21 mouse cellular contexts compared by ENCODE assay signal in the genomic region with DNA sequence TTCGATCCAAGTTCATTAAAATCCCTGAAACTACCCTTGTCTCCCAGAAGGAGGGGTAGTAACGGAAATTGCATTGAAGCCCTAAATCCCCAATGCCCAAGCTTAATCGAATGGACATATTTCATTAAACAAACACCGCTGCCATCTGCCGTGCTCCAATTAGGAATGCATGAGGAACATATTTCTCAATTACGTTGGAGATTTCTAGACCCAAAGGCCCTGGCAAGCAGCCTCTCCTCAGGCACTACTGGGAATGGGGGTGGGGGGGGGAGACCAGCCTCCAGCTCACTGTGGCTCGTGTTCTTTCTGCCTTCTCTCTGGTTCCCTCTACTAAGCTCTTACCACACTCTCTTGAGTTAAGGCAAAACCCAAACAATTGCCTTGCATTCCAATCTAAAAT.
DNase-seq lines count a peak whose midpoint lies in the region; ATAC-seq lines count a peak whose summit lies in the region.
"Had no signal": no experiment of that assay in that cellular context is flagged by ENCODE, and none has a peak within 500 bp of the region (broad histone marks: within the 10 kb centered on the region; RNA-seq: fewer than 3 reads in every experiment).

No protein-coding gene starts in this region.

- no peaks in the 10 kb centered on the region for H3K27me3 ChIP-seq in hindbrain, embryonic 11.5 days (ENCODE audit: control insufficient read depth, insufficient read depth, low read length)
- H3K27me3 ChIP-seq in hindbrain, embryonic 12.5 days, result no peaks in the 10 kb centered on the region
- no peaks in the 10 kb centered on the region for H3K27me3 ChIP-seq in neural tube, embryonic 13.5 days
- no peaks in the 10 kb centered on the region for H3K27me3 ChIP-seq in neural tube, embryonic 15.5 days (replicated peaks)
- H3K27me3 ChIP-seq: forebrain, embryonic 12.5 days; limb, embryonic 15.5 days; megakaryocyte, embryonic 14.5 days had no signal

- no peak overlapping the region for H3K27ac ChIP-seq in hindbrain, embryonic 11.5 days (ENCODE audit: low read depth, low read length)
- no peak overlapping the region for H3K27ac ChIP-seq in hindbrain, embryonic 12.5 days
- H3K27ac ChIP-seq in neural tube, embryonic 13.5 days (replicated peaks), result no peak overlapping the region
- no peak overlapping the region for H3K27ac ChIP-seq in neural tube, embryonic 15.5 days (replicated peaks)
- H3K27ac ChIP-seq: forebrain, embryonic 12.5 days; gastrocnemius, adult 2 months; heart, embryonic 10.5 days; kidney, postnatal 0 days; limb, embryonic 15.5 days; liver, embryonic 14.5 days had no signal

- peak; percentile 1 for DNase-seq in cerebellum, adult 9-10 months
- DNase-seq in cerebellum, adult 11-12 months, result no peak
- peak; percentile 7 for DNase-seq in hindbrain, embryonic 11.5 days (ENCODE audit: low spot score)
- DNase-seq in frontal cortex, postnatal 25 days (ENCODE audit: low spot score in 2 of 2), result no peak
- DNase-seq: adrenal gland, postnatal 36 days; cerebellum, adult 18-20 months; gastrocnemius, adult 2 months; heart, postnatal 4 days; kidney, adult 2 months; layer of hippocampus, adult 9-11 months; lung, embryonic 14.5 days had no signal

- H3K4me3 ChIP-seq in hindbrain, embryonic 11.5 days (ENCODE audit: low read depth, low read length), result no peak overlapping the region
- no peak overlapping the region for H3K4me3 ChIP-seq in hindbrain, embryonic 12.5 days
- H3K4me3 ChIP-seq in neural tube, embryonic 13.5 days, result no peak overlapping the region
- H3K4me3 ChIP-seq in neural tube, embryonic 15.5 days (replicated peaks), result no peak overlapping the region
- H3K4me3 ChIP-seq: forebrain, embryonic 12.5 days; gastrocnemius, adult 2 months; heart, embryonic 10.5 days; limb, embryonic 15.5 days; megakaryocyte, embryonic 14.5 days had no signal

- H3K4me1 ChIP-seq in hindbrain, embryonic 11.5 days (replicated peaks; ENCODE audit: control insufficient read depth, insufficient read depth, low read length), result no peaks in the 10 kb centered on the region
- no peaks in the 10 kb centered on the region for H3K4me1 ChIP-seq in hindbrain, embryonic 12.5 days
- H3K4me1 ChIP-seq in neural tube, embryonic 13.5 days (replicated peaks), result no peaks in the 10 kb centered on the region
- no peaks in the 10 kb centered on the region for H3K4me1 ChIP-seq in neural tube, embryonic 15.5 days
- H3K4me1 ChIP-seq: forebrain, embryonic 12.5 days; heart, embryonic 10.5 days; limb, embryonic 15.5 days; megakaryocyte, embryonic 14.5 days had no signal

- H3K4me2 ChIP-seq in hindbrain, embryonic 11.5 days (replicated peaks; ENCODE audit: low read depth, low read length), result no peak overlapping the region
- no peak overlapping the region for H3K4me2 ChIP-seq in hindbrain, embryonic 12.5 days (replicated peaks)
- H3K4me2 ChIP-seq in neural tube, embryonic 13.5 days, result no peak overlapping the region
- H3K4me2 ChIP-seq in neural tube, embryonic 15.5 days, result no peak overlapping the region
- H3K4me2 ChIP-seq: forebrain, embryonic 12.5 days; limb, embryonic 15.5 days; lung, embryonic 14.5 days had no signal

- no peak overlapping the region for H3K9ac ChIP-seq in hindbrain, embryonic 11.5 days (ENCODE audit: low read depth, low read length)
- no peak overlapping the region for H3K9ac ChIP-seq in hindbrain, embryonic 12.5 days
- no peak overlapping the region for H3K9ac ChIP-seq in neural tube, embryonic 13.5 days
- H3K9ac ChIP-seq in neural tube, embryonic 15.5 days (replicated peaks), result no peak overlapping the region
- H3K9ac ChIP-seq: forebrain, embryonic 12.5 days; limb, embryonic 15.5 days; liver, embryonic 14.5 days; lung, embryonic 14.5 days had no signal

- H3K9me3 ChIP-seq in hindbrain, embryonic 11.5 days (ENCODE audit: control insufficient read depth, low read length), result no peaks in the 10 kb centered on the region
- H3K9me3 ChIP-seq in hindbrain, embryonic 12.5 days (replicated peaks), result no peaks in the 10 kb centered on the region
- peaks cover 11% of the 10 kb centered on the region; the same call in 1 of the 2 replicates for H3K9me3 ChIP-seq in neural tube, embryonic 13.5 days
- no peaks in the 10 kb centered on the region for H3K9me3 ChIP-seq in neural tube, embryonic 15.5 days (replicated peaks)
- H3K9me3 ChIP-seq: forebrain, embryonic 12.5 days; heart, embryonic 10.5 days; limb, embryonic 15.5 days had no signal

- no peak for ATAC-seq in hindbrain, embryonic 11.5 days (ENCODE audit: low FRiP score)
- ATAC-seq in hindbrain, embryonic 12.5 days (ENCODE audit: low FRiP score), result no peak
- 0 out of 2 replicates have a peak, but pooled peaks have one; percentile 15 for ATAC-seq in neural tube, embryonic 13.5 days (ENCODE audit: low read depth)
- ATAC-seq in neural tube, embryonic 15.5 days (ENCODE audit: low FRiP score), result no peak
- no peak for ATAC-seq in erythroblast, adult 5-6 weeks (replicated peaks; ENCODE audit: low FRiP score, poor library complexity, severe bottlenecking)

- WGBS in hindbrain, embryonic 11.5 days, result 78% methylated on average over 7 of the region's 7 CpGs
- 63% methylated on average over 7 of the region's 7 CpGs for WGBS in hindbrain, embryonic 12.5 days
- WGBS in neural tube, embryonic 13.5 days, result 44% methylated on average over 7 of the region's 7 CpGs
- 36% methylated on average over 7 of the region's 7 CpGs for WGBS in neural tube, embryonic 15.5 days

- no peaks in the 10 kb centered on the region for H3K36me3 ChIP-seq in hindbrain, embryonic 11.5 days (ENCODE audit: control insufficient read depth, insufficient read depth, low read length)
- no peaks in the 10 kb centered on the region for H3K36me3 ChIP-seq in hindbrain, embryonic 12.5 days
- no peaks in the 10 kb centered on the region for H3K36me3 ChIP-seq in neural tube, embryonic 13.5 days
- no peaks in the 10 kb centered on the region for H3K36me3 ChIP-seq in neural tube, embryonic 15.5 days
- H3K36me3 ChIP-seq: forebrain, embryonic 12.5 days; heart, embryonic 10.5 days; limb, embryonic 15.5 days had no signal

Comparison
In these comparisons a context has a peak if more than half of its experiments do, and no peak if none do; other contexts are left out.
1. DNase-seq: peak in cerebellum, adult 9-10 months (single experiment) and hindbrain, embryonic 11.5 days (single experiment); none in cerebellum, adult 11-12 months (single experiment) and frontal cortex, postnatal 25 days (0 of 2).